Mouse (Mus musculus) olfactory bulb, adult 2 months (tissue): ENCODE measurements at regions not wholly inside any gene's neighbourhood (a gene's known extent, or its start where the extent isn't known, plus 50 kb on each side); places are given as distances from the start of the nearest gene placed in this dataset.

Source experiments
- CTCF ChIP-seq: fragments of 200-500 bp; IDR thresholded peaks from 2 replicates; pipeline ENCODE4 v1.5.1; 2012; ENCODE audit warnings: low read depth, mild to moderate bottlenecking, low read length, moderate library complexity; ENCODE audit not compliant: insufficient read depth
- POLR2A ChIP-seq: fragments of 200-500 bp; IDR thresholded peaks from 2 replicates; pipeline ENCODE4 v1.6.1; 2012; ENCODE audit warnings: mild to moderate bottlenecking, low read depth, low read length, moderate library complexity; ENCODE audit not compliant: insufficient read depth

- TF ChIP-seq CTCF (no peak), POLR2A (no peak)
These were observed 794.9 kb downstream of the Gsdmc2 start for GRCm38 (mm10) chr15:63050033-63050432.
